Mouse (Mus musculus): ENCODE data around the gene Lyz1.
"Not testable (repeated sequence)": the region's sequence is repeated elsewhere in the genome, so short reads cannot be mapped to it uniquely, and the experiment has no call there.

Gene Lyz1

GRCm38 (mm10) chr10:117286366-117286970, 6.2 kb downstream of the Lyz1 start:
- DNase-seq, result no peak

GRCm38 (mm10) chr10:117285584-117285983, 7.1 kb downstream of the Lyz1 start:
- not testable (repeated sequence) for DNase-seq

DNA sequence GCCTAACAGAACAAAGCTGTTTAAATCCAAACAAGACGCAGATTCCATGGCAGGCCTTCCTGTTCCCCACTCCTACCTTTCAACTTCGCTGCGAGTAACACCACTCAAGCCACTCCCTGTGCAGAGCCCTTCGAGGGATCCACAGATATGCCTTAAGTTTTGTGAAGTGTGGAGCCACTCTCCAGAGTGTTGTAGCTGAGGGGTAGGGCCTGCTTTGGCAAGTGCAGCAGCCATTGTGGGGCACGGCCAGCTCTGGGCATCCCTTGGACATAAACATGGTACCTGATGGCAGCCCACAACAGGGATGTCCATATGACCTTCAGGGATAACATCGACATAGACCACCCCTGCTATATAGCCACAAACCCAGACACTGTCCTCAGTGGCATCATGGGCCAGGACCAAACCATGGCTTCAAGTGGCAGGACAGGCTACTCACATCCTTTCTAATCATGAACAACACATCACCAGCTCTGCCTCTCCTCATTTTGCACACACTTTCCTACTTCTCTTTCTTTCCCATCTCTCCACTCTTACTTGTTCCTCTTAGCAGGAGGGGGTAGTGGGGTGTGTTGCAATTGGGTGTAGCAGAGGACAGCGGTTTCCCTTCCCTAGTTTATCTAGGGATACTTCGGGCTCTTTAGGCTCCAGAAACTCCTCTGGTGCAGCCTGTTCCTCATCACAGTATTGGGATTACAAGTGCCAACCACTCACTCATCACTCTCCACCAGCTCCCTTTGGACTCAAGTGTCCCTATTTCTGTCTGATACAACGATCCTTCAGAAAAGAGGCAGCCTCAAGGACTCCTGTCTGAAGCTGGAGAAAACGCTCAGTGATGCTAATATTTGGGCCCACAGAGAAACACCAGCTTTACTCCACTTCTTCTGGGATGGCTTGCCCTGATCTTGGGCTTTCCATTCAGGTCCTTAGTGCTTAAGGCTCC, 7.8 kb downstream of the Lyz1 start:
- DNase-seq, result no peak

DNA sequence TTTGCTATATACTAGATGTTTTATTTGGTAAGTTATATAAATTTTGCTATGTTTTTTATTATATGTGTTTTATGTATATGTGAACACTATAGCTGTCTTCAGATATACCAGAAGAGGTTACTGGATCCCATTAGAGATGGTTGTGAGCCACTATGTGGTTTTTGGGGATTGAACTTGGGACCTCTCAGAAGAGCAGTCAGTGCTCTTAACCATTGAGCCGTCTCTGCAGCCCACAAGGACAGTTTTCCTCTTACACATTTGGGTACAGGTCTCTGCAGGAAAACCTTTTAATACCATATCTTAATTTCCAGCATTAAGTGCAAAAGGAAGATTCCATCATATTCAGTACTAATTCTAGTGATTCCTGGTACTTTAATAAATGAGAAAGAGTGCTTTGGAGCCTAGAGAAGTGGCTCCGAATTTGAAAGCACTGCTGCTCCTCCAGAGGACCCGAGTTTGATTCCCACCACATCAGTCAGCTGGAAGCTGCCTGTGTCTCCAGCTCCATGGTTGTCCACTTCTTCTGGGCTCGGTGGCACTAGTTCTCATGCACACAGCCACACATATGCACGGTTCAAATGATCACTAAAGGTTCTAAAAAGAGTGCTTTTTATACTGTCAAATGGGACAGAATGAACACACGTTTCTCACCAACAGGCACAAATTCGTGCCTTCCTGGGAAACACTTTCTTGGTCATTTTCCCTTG, 8.6 kb downstream of the Lyz1 start:
- DNase-seq, result no peak

DNA sequence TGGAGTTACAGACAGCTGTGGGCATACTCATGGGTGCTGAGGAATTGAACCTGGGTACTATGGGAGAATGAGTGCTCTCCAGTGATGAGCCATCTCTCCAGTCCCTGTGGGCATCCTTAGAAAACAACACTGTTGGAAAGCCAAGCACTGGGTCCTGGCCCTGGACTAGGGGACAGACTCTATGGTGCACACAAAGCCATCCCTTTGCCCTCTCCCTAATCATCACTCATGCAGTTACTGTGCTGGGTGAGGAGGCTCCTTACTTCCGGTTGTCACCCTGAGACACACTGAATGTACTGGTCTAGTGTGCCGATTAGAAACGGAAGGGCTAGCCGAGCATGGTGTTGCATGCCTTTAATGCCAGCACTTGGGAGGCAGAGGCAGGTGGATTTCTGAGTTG, 9.5 kb downstream of the Lyz1 start:
- not testable (repeated sequence) for DNase-seq

DNA sequence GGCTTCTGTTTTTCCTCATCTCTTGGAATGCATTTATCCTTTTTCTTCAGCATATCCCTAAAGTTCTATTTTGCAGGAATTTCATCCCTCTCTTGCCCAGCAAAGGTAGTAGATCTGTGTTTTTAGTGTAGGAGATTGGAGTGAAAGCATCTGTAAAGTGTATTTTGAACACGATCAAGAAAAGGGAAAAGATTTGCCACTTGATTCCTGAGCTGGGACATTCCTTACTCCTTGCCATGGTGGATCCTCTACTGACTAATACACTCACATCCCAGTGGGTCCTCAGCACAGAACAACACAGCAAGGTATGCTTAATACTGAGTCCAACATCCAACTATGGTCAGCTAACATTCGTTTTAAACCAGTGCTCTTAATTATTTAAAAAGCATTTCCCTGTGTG, 10.1 kb downstream of the Lyz1 start:
- no peak for DNase-seq

DNA sequence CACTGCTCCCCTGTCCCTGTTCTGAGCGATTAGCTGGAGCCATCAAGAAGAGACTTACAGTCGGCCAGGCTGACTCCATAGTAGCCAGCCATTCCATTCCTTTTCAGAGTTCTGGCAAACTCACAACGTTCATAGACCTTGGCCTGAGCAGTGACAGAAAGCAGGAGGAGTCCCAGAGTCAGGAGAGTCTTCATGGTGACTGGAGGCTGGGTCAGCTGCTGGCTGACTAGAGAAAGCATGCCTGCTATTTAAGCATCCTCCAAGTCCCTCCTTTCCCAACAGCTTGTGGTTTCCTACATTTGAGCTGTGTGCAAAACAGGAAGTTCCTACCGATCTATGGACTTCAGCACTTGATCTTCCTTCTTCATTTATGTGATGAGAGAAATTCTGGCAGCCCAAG, 10.6 kb downstream of the Lyz1 start, which contains the start of gene Lyz2:
Gene Lyz2, minus strand, starts transcription at position 273 of the 400 bp plus-strand sequence.
- DNase-seq, result peak; percentile 51 to 63

DNA sequence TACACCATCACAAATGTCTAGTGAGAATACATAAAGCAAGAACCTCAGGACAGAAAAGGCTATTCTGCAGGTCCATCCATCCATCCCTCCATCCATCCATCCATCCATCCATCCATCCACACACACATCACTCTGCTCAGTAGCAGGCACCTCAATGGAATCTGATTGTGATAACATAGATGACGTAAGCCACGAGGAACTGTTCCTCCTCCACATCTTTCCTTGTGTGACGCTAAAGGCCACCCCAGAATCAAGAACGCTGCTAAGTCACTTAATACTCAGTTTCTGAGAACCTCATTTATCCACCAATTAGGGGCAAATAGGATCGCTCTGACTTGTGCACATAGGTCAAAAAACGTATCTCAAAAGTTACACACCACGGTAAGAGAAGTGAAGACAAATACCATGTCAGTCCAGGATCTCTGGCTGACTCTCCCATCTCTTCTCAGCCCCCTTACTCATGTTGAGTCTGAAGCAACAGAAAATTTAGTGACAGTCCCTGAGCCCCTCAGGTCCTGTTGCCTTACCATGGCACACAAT, 11.2 kb downstream of the Lyz1 start:
- no peak for DNase-seq

GRCm38 (mm10) chr10:117280000-117280399, 12.7 kb downstream of the Lyz1 start:
- peak in 1 of 2 experiments; percentile 34 for DNase-seq

DNA sequence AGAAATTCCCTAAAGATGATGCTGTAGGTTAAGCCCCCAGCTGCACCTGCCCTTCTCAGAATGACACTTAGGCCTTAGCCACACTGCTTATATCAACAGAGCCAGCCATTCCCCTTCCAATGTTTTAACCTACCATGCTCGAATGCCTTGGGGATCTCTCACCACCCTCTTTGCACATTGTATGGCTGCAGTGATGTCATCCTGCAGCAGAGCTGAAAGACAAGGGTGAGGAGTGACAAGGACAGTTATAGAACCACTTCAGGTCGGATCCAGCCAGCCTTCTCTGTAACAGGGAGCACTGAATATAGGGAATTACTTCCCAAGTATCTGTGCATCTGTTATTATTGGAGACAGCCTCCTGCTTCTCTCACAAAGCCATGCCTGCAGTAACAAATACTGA, 14.2 kb downstream of the Lyz1 start:
- not testable (repeated sequence) for DNase-seq

DNA sequence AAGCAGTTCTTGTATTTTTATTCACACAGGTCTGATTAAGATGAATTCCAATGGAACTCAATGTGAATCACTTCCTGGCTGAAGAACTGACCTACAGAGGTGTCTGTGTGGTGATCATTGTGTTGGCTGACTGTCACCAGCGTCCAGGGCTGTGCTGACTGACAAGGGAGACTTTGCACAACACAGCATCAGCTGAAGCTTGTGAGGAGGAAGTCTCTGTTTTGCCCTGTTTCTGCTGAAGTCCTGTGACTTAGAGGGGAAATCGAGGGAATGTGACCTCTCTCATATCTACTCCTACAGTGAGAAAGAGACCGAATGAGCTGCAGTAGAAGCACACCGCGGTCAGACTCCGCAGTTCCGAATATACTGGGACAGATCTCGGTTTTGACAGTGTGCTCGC, 14.9 kb downstream of the Lyz1 start:
- peak in 1 of 2 experiments; percentile 40 for DNase-seq

DNA sequence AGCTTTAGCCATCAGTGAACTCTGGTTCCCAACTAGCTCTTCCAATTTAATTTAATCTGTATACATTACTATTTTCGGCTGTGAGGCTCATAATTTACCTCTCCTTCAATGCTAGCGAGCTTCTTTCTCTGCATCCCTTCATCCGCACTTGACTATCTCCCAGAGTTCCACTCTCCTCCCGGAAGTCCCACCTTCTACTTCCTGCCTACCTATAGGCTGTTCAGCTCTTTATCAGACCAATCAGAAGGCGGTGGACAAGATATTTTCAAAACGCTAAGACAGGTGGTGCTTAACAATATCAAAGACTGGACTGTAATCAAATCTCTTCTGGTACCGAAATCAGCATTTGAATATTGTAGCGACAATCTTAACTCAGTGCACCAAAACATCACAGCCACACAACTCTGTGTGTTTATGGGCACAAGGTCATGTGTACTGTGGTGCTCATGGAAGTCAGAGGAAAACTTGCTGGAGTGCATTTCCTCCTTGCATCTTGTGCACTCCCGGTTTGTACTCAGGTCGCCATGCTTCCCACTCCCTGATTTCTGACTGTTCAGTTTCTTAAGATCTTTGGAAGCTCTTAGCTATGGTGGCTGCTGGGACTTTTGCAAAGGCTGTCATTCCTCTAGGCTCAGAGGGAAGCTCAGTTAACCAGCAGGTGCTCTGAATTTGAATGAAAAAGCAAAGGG, 16.8 kb downstream of the Lyz1 start:
- DNase-seq, result no peak

- not testable (repeated sequence) for DNase-seq
Measured at GRCm38 (mm10) chr10:117274645-117275044, 18.0 kb downstream of the Lyz1 start.

DNA sequence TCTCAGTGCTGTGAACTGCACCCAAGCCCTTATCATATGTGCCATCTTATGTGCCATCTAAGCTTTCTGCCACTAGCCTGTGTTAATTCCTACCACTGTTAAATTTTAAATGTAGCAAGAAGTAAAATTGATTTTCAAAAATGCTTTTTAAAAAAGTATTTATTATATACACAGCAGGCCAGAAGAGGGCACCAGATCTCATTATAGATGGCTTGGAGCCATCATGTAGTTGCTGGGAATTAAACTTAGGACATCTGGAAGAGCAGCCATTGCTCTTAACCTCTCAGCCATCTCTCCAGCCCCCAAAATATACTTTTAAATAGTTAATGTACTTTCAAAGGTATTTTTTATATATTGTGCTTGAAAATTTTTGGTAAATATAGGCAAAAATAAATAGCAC, 20.6 kb downstream of the Lyz1 start:
- no peak for DNase-seq

- no peak for DNase-seq
Measured at GRCm38 (mm10) chr10:117259870-117260269, 32.8 kb downstream of the Lyz1 start.

GRCm38 (mm10) chr10:117238603-117239002, 54.1 kb downstream of the Lyz1 start, which contains the start of gene 9530003J23Rik:
9530003J23Rik (minus strand) TSS chr10:117238703.
- DNase-seq, result no peak
